Mouse (Mus musculus) kidney, postnatal 0 days (tissue): ENCODE measurements around the gene Rnaseh2a. TPM values are rescaled to one million over a fixed set of nuclear protein-coding genes. Genes with fewer than 3 reads are reported as not detected.

Source experiments
- ATAC-seq: fragments of 200-750 bp; cut with Nextera tagmentation; replicated peaks from 2 replicates; pipeline ENCODE4 v1.8.0; 2017; ENCODE audit warnings: low read depth, moderate number of reproducible peaks, moderate TSS enrichment, moderate library complexity; ENCODE audit not compliant: low FRiP score
- DNase-seq: peaks from one replicate; pipeline ENCODE4 v3.0.0-alpha.2; 2016; ENCODE audit warnings: low spot score
- H3K27ac ChIP-seq: fragments of 300-500 bp; sonication (generic); 2 replicates; pipeline ENCODE4 v1.5.1; 2014; ENCODE audit warnings: mild to moderate bottlenecking
- H3K27me3 ChIP-seq: fragments of 300-500 bp; sonication (generic); 2 replicates; pipeline ENCODE4 v1.6.1; 2014; ENCODE audit warnings: low read length, mixed read lengths; ENCODE audit not compliant: insufficient read depth
- H3K36me3 ChIP-seq: fragments of 300-500 bp; sonication (generic); 2 replicates; pipeline ENCODE4 v1.6.1; 2014; ENCODE audit warnings: low read length, mixed read lengths; ENCODE audit not compliant: insufficient read depth
- H3K4me1 ChIP-seq: fragments of 300-500 bp; sonication (generic); replicated peaks from 2 replicates; pipeline ENCODE4 v1.6.1; 2014; ENCODE audit warnings: antibody characterized with exemption, low read length, mixed read lengths; ENCODE audit not compliant: insufficient read depth
- H3K4me2 ChIP-seq: fragments of 300-500 bp; sonication (generic); 2 replicates; pipeline ENCODE4 v1.6.1; 2014; ENCODE audit warnings: mild to moderate bottlenecking, low read length, moderate library complexity, mixed read lengths
- H3K4me3 ChIP-seq: fragments of 300-500 bp; sonication (generic); replicated peaks from 2 replicates; pipeline ENCODE4 v1.5.1; 2014; ENCODE audit warnings: low read depth, low read length
- H3K9ac ChIP-seq: fragments of 300-500 bp; sonication (generic); 2 replicates; pipeline ENCODE4 v1.6.1; 2014; ENCODE audit warnings: low read depth, low read length
- H3K9me3 ChIP-seq: fragments of 300-500 bp; sonication (generic); replicated peaks from 2 replicates; pipeline ENCODE4 v1.6.1; 2016; ENCODE audit warnings: low read length, inconsistent platforms, mixed read lengths
- CTCF ChIP-seq: IDR thresholded peaks from 2 replicates; pipeline ENCODE4 v1.5.1; 2016; ENCODE audit warnings: antibody characterized with exemption, low read depth, mild to moderate bottlenecking, moderate library complexity
- WGBS: fragments of 180-500 bp; shearing (Covaris S2); extraction: QIAGEN DNeasy Blood & Tissue Kit; methylation state at CpG from one replicate; pipeline ENCODE4 v1.1.7; 2014; 5-methylcytosine and 5-hydroxymethylcytosine counted together
- polyA plus RNA-seq: library from polyadenylated mRNA; unstranded; fragments of >200 nt; fragmentation: Nextera tagmentation; extraction: Ambion mirVana; gene quantifications from 2 replicates; pipeline ENCODE4 v1.2.1, GENCODE M21; 2015

Gene Rnaseh2a
- polyA plus RNA-seq, 1 experiment from 2014 or later: 103 TPM

- no peaks in the 10 kb centered on the region for H3K9me3 ChIP-seq
- no peaks in the 10 kb centered on the region for H3K27me3 ChIP-seq
- H3K4me2 ChIP-seq: peak overlapping the region; percentile 99
- peaks cover 49% of the 10 kb centered on the region for H3K4me1 ChIP-seq
- no peaks in the 10 kb centered on the region for H3K36me3 ChIP-seq
- no peak for TF ChIP-seq CTCF
- DNase-seq (peak; percentile 85), ATAC-seq (peak; percentile 23)
- peak overlapping the region; percentile 91 for H3K27ac ChIP-seq
- under 1% methylated on average over 53 of the region's 53 CpGs for WGBS
- H3K4me3 ChIP-seq: peak overlapping the region; percentile 45
- peak overlapping the region; percentile 62 for H3K9ac ChIP-seq
Observed at GRCm38 (mm10) chr8:84985684-84986378, 16.3 kb upstream of the Rnaseh2a start.

DNA sequence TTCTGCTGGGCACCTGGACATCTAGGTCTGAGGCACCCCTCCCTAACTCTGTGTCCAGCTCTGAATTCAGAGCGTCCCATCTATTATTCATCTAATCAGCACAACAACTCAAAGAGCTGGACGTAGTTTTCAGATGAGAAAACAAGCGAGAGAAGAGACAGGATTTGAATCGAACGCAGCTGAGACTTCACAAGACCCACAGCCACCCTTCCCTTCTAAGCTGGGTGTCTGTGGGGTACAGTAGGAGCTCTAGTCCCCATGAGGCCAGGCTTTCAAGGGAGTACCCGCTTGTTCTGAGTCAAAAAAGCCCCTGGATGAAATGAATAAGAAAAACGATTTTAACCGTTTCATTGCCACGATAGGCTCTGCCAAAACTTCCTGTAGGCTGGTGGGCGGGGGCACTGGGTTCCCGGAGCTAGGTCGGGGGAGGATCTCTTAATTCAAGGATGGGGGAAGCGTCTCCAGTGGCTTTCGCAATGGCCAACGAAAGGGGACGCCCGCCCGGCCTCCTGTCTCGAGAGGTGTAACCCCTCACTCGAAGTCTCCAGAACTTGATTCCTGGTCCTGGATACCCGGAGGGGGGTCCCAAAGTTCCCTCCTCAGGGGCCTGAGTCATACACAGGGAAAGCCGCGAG lies 15.6 kb upstream of the Rnaseh2a start:
- H3K9ac ChIP-seq: peak overlapping the region; percentile 62
- ATAC-seq (no peak), DNase-seq (peak; percentile 52)
- H3K4me1 ChIP-seq: peaks cover 53% of the 10 kb centered on the region
- H3K36me3 ChIP-seq: no peaks in the 10 kb centered on the region
- peak overlapping the region; percentile 99 for H3K4me2 ChIP-seq
- no peaks in the 10 kb centered on the region for H3K9me3 ChIP-seq
- peak overlapping the region; percentile 45 for H3K4me3 ChIP-seq
- peak overlapping the region; percentile 91 for H3K27ac ChIP-seq
- 0% methylated on average over 23 of the region's 23 CpGs for WGBS
- no peak for TF ChIP-seq CTCF
- no peaks in the 10 kb centered on the region for H3K27me3 ChIP-seq

DNA sequence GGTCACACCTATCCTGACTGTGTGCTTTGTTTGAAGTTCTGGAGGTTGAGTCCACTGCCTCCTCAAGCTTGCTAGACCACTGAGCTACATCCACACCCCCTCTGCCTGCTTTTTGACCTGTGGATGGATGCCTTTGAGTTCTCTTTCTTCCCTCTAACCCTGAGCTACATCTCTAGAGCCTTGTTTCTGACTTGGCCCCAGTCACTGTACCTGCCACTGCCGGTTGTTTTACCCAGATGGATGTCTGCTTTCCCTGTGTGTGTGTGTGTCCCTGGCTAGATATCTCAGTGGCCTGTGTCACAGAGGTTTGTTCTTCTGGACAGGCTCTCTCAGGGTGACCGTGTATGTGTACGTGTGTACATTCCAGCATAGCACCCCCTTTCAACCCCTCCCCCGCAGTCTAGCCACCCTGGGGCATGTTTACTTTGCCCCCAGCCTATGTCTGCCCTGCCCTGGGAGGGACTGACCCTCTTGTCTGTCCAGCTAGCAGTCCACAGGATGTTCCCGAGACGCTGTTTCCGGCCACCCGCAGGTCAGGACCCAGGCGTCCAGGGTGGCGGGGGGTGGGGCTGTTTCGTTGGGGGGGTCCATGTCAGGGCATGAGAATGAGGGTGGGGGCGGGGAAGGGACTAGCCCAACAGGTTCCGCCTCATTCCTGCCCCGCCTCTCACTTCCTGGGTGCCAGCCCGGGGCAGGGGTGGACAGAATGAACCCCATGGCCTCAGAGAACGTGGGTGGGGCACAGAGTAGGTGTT lies 14.9 kb upstream of the Rnaseh2a start:
- Histone ChIP-seq H3K9ac (peak overlapping the region; percentile 62; the same call in 1 of the 2 replicates), H3K36me3 (no peaks in the 10 kb centered on the region), H3K27ac (peak overlapping the region; percentile 91), H3K4me3 (0 out of 2 replicates have a peak overlapping the region, but pooled peaks have one; percentile 45), H3K27me3 (no peaks in the 10 kb centered on the region), H3K4me2 (peak overlapping the region; percentile 99), H3K4me1 (peaks cover 56% of the 10 kb centered on the region), H3K9me3 (no peaks in the 10 kb centered on the region)
- ATAC-seq (no peak; the same call in 1 of the 2 replicates), DNase-seq (no peak)
- no peak for TF ChIP-seq CTCF
- 5% methylated on average over 16 of the region's 16 CpGs for WGBS

GRCm38 (mm10) chr8:84982499-84983011 lies 13.0 kb upstream of the Rnaseh2a start:
- no peak overlapping the region for H3K9ac ChIP-seq
- no peak for ATAC-seq

DNA sequence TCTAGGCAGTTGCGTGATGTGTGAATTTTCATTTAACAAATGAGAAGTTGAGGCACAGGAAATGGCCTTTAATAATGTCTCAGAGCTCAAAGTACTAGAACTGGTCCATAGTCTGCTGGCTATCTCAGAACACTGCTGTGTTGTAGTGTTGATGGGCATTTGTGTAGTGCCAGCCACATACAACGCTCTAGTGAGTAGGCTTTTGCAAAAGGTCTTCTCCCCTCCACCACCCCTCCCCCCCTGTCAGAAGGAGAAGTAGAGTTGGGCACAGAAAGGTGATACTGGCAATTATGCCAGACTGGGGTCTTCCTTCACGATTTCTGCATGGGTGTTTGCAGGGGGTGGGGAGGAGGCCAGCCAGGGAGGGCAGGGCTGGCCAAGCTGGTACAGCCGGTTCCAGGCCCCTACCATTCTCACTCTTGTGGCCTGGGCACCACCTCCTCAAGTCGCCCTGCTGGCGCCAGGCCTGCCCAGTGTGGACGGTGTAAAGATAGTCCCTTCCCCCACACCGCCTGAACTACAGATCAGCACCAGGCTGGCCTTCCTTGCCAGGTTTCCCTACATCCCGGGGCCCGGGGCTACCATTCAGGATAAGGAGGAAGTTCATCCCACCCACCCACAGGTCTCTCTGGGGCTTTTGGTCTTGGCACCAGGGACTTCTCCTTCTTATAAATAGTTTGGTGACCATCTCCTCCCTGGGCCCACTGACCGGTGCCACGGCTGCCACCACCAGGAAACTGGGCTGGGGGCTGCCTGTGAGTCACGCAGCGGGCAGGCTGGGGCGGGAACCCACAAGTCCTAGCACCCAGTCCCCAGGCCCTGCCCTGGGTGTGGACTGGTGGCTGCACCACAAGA lies 12.3 kb upstream of the Rnaseh2a start:
- 73% methylated on average over 15 of the region's 15 CpGs for WGBS
- Histone ChIP-seq H3K4me3 (no peak overlapping the region), H3K27ac (peak overlapping the region; percentile 96), H3K4me1 (peaks cover 62% of the 10 kb centered on the region), H3K27me3 (no peaks in the 10 kb centered on the region), H3K36me3 (no peaks in the 10 kb centered on the region), H3K9me3 (no peaks in the 10 kb centered on the region), H3K4me2 (peak overlapping the region; percentile 0; the same call in 1 of the 2 replicates), H3K9ac (no peak overlapping the region)
- DNase-seq (no peak), ATAC-seq (no peak)
- no peak for TF ChIP-seq CTCF

More at GRCm38 (mm10) chr8:84982499-84983011, 13.0 kb upstream of the Rnaseh2a start:
- Histone ChIP-seq H3K4me2 (0 out of 2 replicates have a peak overlapping the region, but pooled peaks have one; percentile 0), H3K4me1 (peaks cover 62% of the 10 kb centered on the region), H3K36me3 (no peaks in the 10 kb centered on the region), H3K4me3 (no peak overlapping the region), H3K9me3 (no peaks in the 10 kb centered on the region), H3K27me3 (no peaks in the 10 kb centered on the region), H3K27ac (peak overlapping the region; percentile 96)
- TF ChIP-seq CTCF: no peak
- no peak for DNase-seq
- WGBS: 58% methylated on average over 3 of the region's 3 CpGs
